20 mouse cellular contexts compared by ENCODE assay signal in genomic region chr8:56639277-56639676, GRCm38 (mm10).
A peak's percentile ranks its signal among the peaks of the same experiment; 100 is the strongest.
DNase-seq lines count a peak whose midpoint lies in the region; ATAC-seq and TF ChIP-seq lines count a peak whose summit lies in the region.
"Had no signal": no experiment of that assay in that cellular context is flagged by ENCODE, and none has a peak within 500 bp of the region (broad histone marks: within the 10 kb centered on the region; RNA-seq: fewer than 3 reads in every experiment).

No protein-coding gene starts in this region.

- no peaks in the 10 kb centered on the region for H3K27me3 ChIP-seq in lung, embryonic 15.5 days
- H3K27me3 ChIP-seq in limb, embryonic 14.5 days (ENCODE audit: control insufficient read depth, insufficient read depth, low read length) = no peaks in the 10 kb centered on the region
- no peaks in the 10 kb centered on the region for H3K27me3 ChIP-seq in stomach, embryonic 16.5 days (ENCODE audit: control insufficient read depth, insufficient read depth, low read length)
- H3K27me3 ChIP-seq: forebrain, embryonic 12.5 days; heart, embryonic 15.5 days; liver, embryonic 15.5 days had no signal

- TF ChIP-seq POLR2A in lung, adult 2 months (IDR thresholded peaks at IDR 0.05; ENCODE audit: borderline replicate concordance, extremely low read depth, low read depth, low read length) = no peak
- no peak for TF ChIP-seq POLR2A in limb, embryonic 14.5 days (IDR thresholded peaks at IDR 0.05; ENCODE audit: borderline replicate concordance, extremely low read depth, insufficient read depth, insufficient read length)

- no peak overlapping the region for H3K9ac ChIP-seq in lung, embryonic 15.5 days
- H3K9ac ChIP-seq in limb, embryonic 14.5 days (ENCODE audit: low read depth, low read length, severe bottlenecking) = no peak overlapping the region
- H3K9ac ChIP-seq in stomach, embryonic 16.5 days (ENCODE audit: low read length) = no peak overlapping the region
- H3K9ac ChIP-seq: forebrain, embryonic 12.5 days; heart, embryonic 15.5 days; liver, embryonic 15.5 days had no signal

- peak overlapping the region; percentile 7; the same call in 1 of the 2 replicates for H3K4me3 ChIP-seq in lung, embryonic 15.5 days
- H3K4me3 ChIP-seq in lung, adult 2 months (replicated peaks; ENCODE audit: extremely low read depth, low read depth, low read length) = no peak overlapping the region
- no peak overlapping the region for H3K4me3 ChIP-seq in limb, embryonic 14.5 days (replicated peaks; ENCODE audit: low read length)
- no peak overlapping the region for H3K4me3 ChIP-seq in stomach, embryonic 16.5 days (replicated peaks; ENCODE audit: low read length)
- H3K4me3 ChIP-seq: forebrain, embryonic 12.5 days; heart, embryonic 15.5 days; liver, embryonic 15.5 days had no signal

- ATAC-seq in lung, embryonic 15.5 days (ENCODE audit: borderline replicate concordance, extremely low read depth, low FRiP score, low TSS enrichment) = peak; percentile 90
- ATAC-seq in limb, embryonic 14.5 days (ENCODE audit: low FRiP score, low read depth) = no peak
- no peak for ATAC-seq in stomach, embryonic 16.5 days (ENCODE audit: insufficient read depth, low FRiP score)
- ATAC-seq in CD4-positive, CD25-positive, alpha-beta regulatory T cell, adult 4 months = no peak
- ATAC-seq: midbrain, embryonic 16.5 days had no signal

- H3K9me3 ChIP-seq in lung, embryonic 15.5 days = no peaks in the 10 kb centered on the region
- no peaks in the 10 kb centered on the region for H3K9me3 ChIP-seq in limb, embryonic 14.5 days (ENCODE audit: control insufficient read depth, low read length)
- H3K9me3 ChIP-seq in stomach, embryonic 16.5 days (replicated peaks; ENCODE audit: control insufficient read depth, low read length) = no peaks in the 10 kb centered on the region
- H3K9me3 ChIP-seq: forebrain, embryonic 12.5 days; heart, embryonic 15.5 days; liver, embryonic 15.5 days had no signal

- WGBS in lung, embryonic 15.5 days = 28% methylated on average over 6 of the region's 6 CpGs
- 59% methylated on average over 6 of the region's 6 CpGs for WGBS in lung, adult 2 months
- 30% methylated on average over 6 of the region's 6 CpGs for WGBS in limb, embryonic 14.5 days
- 40% methylated on average over 6 of the region's 6 CpGs for WGBS in stomach, embryonic 16.5 days

- intact Hi-C loops in gastrocnemius, postnatal 36 days (cut with DNase I) = no loop called here

- no peak overlapping the region for H3K27ac ChIP-seq in lung, embryonic 15.5 days
- H3K27ac ChIP-seq in limb, embryonic 14.5 days (replicated peaks; ENCODE audit: low read depth, low read length) = no peak overlapping the region
- no peak overlapping the region for H3K27ac ChIP-seq in stomach, embryonic 16.5 days (ENCODE audit: low read length)
- H3K27ac ChIP-seq: forebrain, embryonic 12.5 days; heart, embryonic 15.5 days; liver, embryonic 15.5 days had no signal

- peak; percentile 18 for DNase-seq in gastrocnemius, postnatal 25 days
- no peak for DNase-seq in gastrocnemius, postnatal 36 days
- no peak for DNase-seq in lung, adult 2 months
- peak; percentile 44 for DNase-seq in limb, embryonic 14.5 days (ENCODE audit: low spot score)
- DNase-seq in right cerebral cortex, adult 18-20 months = no peak
- DNase-seq: adrenal gland, postnatal 14 days; cerebellum, adult 11-12 months; cerebellum, postnatal 25 days; heart, adult 18-20 months; kidney, adult 18-20 months; kidney, postnatal 36 days; spleen, adult 18-20 months; thymus, postnatal 14 days had no signal

- H3K4me2 ChIP-seq in lung, embryonic 15.5 days = peak overlapping the region; percentile 35
- 0 out of 2 replicates have a peak overlapping the region, but pooled peaks have one; percentile 6 for H3K4me2 ChIP-seq in limb, embryonic 14.5 days (replicated peaks; ENCODE audit: low read depth, low read length, severe bottlenecking)
- H3K4me2 ChIP-seq in stomach, embryonic 16.5 days (ENCODE audit: low read depth, low read length) = peak overlapping the region; percentile 3; the same call in 1 of the 2 replicates
- H3K4me2 ChIP-seq: forebrain, embryonic 12.5 days; heart, embryonic 15.5 days; liver, embryonic 15.5 days had no signal

- no peak for TF ChIP-seq CTCF in lung, adult 2 months (IDR thresholded peaks at IDR 0.05; ENCODE audit: insufficient read depth, low read length)

- H3K36me3 ChIP-seq in lung, embryonic 15.5 days = no peaks in the 10 kb centered on the region
- no peaks in the 10 kb centered on the region for H3K36me3 ChIP-seq in limb, embryonic 14.5 days (ENCODE audit: control insufficient read depth, insufficient read depth, low read length)
- H3K36me3 ChIP-seq in stomach, embryonic 16.5 days (ENCODE audit: control insufficient read depth, insufficient read depth, low read length) = no peaks in the 10 kb centered on the region
- H3K36me3 ChIP-seq: forebrain, embryonic 12.5 days; heart, embryonic 15.5 days; liver, embryonic 15.5 days had no signal

- H3K4me1 ChIP-seq in lung, embryonic 15.5 days = no peaks in the 10 kb centered on the region
- H3K4me1 ChIP-seq in lung, adult 2 months (ENCODE audit: control insufficient read depth, insufficient read depth, low read length) = no peaks in the 10 kb centered on the region
- H3K4me1 ChIP-seq in limb, embryonic 14.5 days (ENCODE audit: control insufficient read depth, insufficient read depth, low read length) = no peaks in the 10 kb centered on the region
- no peaks in the 10 kb centered on the region for H3K4me1 ChIP-seq in stomach, embryonic 16.5 days (ENCODE audit: control insufficient read depth, insufficient read depth, low read length)
- H3K4me1 ChIP-seq: forebrain, embryonic 12.5 days; heart, embryonic 15.5 days; liver, embryonic 15.5 days had no signal

Comparison
In these comparisons a context has a peak if more than half of its experiments do, and no peak if none do; other contexts are left out.
1. DNase-seq: peak in gastrocnemius, postnatal 25 days (single experiment) and limb, embryonic 14.5 days (single experiment); none in gastrocnemius, postnatal 36 days (0 of 2), lung, adult 2 months (single experiment) and right cerebral cortex, adult 18-20 months (single experiment).
2. Peak in every context shown above with its lines, with median percentiles within 50 percentile points of each other: H3K4me2 ChIP-seq.